In genomic region chr12:81690751-81691150, GRCm38 (mm10) we compare ENCODE assay signal across 13 mouse cellular contexts. TPM values are rescaled to one million over a fixed set of nuclear protein-coding genes. Genes with fewer than 3 reads are reported as not detected.
DNase-seq lines count a peak whose midpoint lies in the region; ATAC-seq and TF ChIP-seq lines count a peak whose summit lies in the region.
"Had no signal": no experiment of that assay in that cellular context is flagged by ENCODE, and none has a peak within 500 bp of the region (broad histone marks: within the 10 kb centered on the region; RNA-seq: fewer than 3 reads in every experiment).

No protein-coding gene starts in this region.

- WGBS in heart, embryonic 10.5 days, result 65% methylated on average over 7 of the region's 7 CpGs
- 72% methylated on average over 7 of the region's 7 CpGs for WGBS in kidney, adult 2 months
- 40% methylated on average over 7 of the region's 7 CpGs for WGBS in lung, embryonic 16.5 days

- no peak for TF ChIP-seq POLR2A in kidney, adult 2 months (IDR thresholded peaks at IDR 0.05; ENCODE audit: low read depth, low read length)

- no peak for TF ChIP-seq CTCF in kidney, adult 2 months (conservative IDR thresholded peaks at IDR 0.05; ENCODE audit: insufficient read depth, insufficient read length, low read depth, low read length)

- 0 out of 2 replicates have a peak, but pooled peaks cover 9% of the 10 kb centered on the region for H3K4me1 ChIP-seq in heart, embryonic 10.5 days
- H3K4me1 ChIP-seq in kidney, adult 2 months (ENCODE audit: control insufficient read depth, insufficient read depth, low read length), result no peaks in the 10 kb centered on the region
- H3K4me1 ChIP-seq in lung, embryonic 16.5 days (replicated peaks; ENCODE audit: control insufficient read depth, insufficient read depth, low read length), result peaks cover 7% of the 10 kb centered on the region
- H3K4me1 ChIP-seq: embryonic facial prominence, embryonic 15.5 days; limb, embryonic 15.5 days had no signal

- H3K9ac ChIP-seq in lung, embryonic 16.5 days (ENCODE audit: low read length), result no peak overlapping the region
- H3K9ac ChIP-seq: embryonic facial prominence, embryonic 15.5 days; forebrain, embryonic 15.5 days; limb, embryonic 15.5 days had no signal

- peak overlapping the region; percentile 62 for H3K27ac ChIP-seq in heart, embryonic 10.5 days
- H3K27ac ChIP-seq in kidney, adult 2 months (ENCODE audit: insufficient read depth, low read depth, low read length), result no peak overlapping the region
- H3K27ac ChIP-seq in lung, embryonic 16.5 days (ENCODE audit: low read length), result peak overlapping the region; percentile 59
- H3K27ac ChIP-seq: embryonic facial prominence, embryonic 15.5 days; forebrain, embryonic 15.5 days; limb, embryonic 15.5 days had no signal

- 0 out of 2 replicates have a peak, but pooled peaks cover 4% of the 10 kb centered on the region for H3K27me3 ChIP-seq in heart, embryonic 10.5 days (ENCODE audit: insufficient read depth, poor library complexity, severe bottlenecking)
- no peaks in the 10 kb centered on the region for H3K27me3 ChIP-seq in kidney, adult 2 months (replicated peaks; ENCODE audit: control insufficient read depth, insufficient read depth, low read length)
- no peaks in the 10 kb centered on the region for H3K27me3 ChIP-seq in lung, embryonic 16.5 days (ENCODE audit: control insufficient read depth, insufficient read depth, low read depth, low read length)
- H3K27me3 ChIP-seq: embryonic facial prominence, embryonic 15.5 days; forebrain, embryonic 15.5 days; limb, embryonic 15.5 days had no signal

- H3K36me3 ChIP-seq in heart, embryonic 10.5 days, result no peaks in the 10 kb centered on the region
- no peaks in the 10 kb centered on the region for H3K36me3 ChIP-seq in kidney, adult 2 months (ENCODE audit: control insufficient read depth, insufficient read depth, low read length)
- no peaks in the 10 kb centered on the region for H3K36me3 ChIP-seq in lung, embryonic 16.5 days (ENCODE audit: control insufficient read depth, insufficient read depth, low read length)
- H3K36me3 ChIP-seq: embryonic facial prominence, embryonic 15.5 days; forebrain, embryonic 15.5 days; limb, embryonic 15.5 days had no signal

- ATAC-seq in lung, embryonic 16.5 days (ENCODE audit: low read depth), result peak; percentile 47
- no peak for ATAC-seq in megakaryocyte progenitor cell, adult 5-6 weeks (replicated peaks; ENCODE audit: poor library complexity)
- ATAC-seq: forebrain, embryonic 15.5 days had no signal

- peak; percentile 20 for DNase-seq in adrenal gland, adult 8-10 months
- no peak for DNase-seq in adrenal gland, postnatal 25 days
- no peak for DNase-seq in heart, embryonic 10.5 days (ENCODE audit: low spot score)
- DNase-seq in kidney, adult 2 months, result peak; percentile 54
- no peak for DNase-seq in right cerebral cortex, postnatal 4 days
- DNase-seq in right cerebral cortex, postnatal 14 days, result no peak
- DNase-seq: cerebellum, postnatal 25 days; gastrocnemius, postnatal 36 days had no signal

- no peak overlapping the region for H3K4me3 ChIP-seq in heart, embryonic 10.5 days
- H3K4me3 ChIP-seq in kidney, adult 2 months (ENCODE audit: insufficient read depth, low read depth, low read length), result no peak overlapping the region
- no peak overlapping the region for H3K4me3 ChIP-seq in lung, embryonic 16.5 days (ENCODE audit: low read length)
- H3K4me3 ChIP-seq: embryonic facial prominence, embryonic 15.5 days; forebrain, embryonic 15.5 days; limb, embryonic 15.5 days had no signal

- no peak overlapping the region for H3K4me2 ChIP-seq in lung, embryonic 16.5 days (ENCODE audit: low read depth, low read length)
- H3K4me2 ChIP-seq: embryonic facial prominence, embryonic 15.5 days; forebrain, embryonic 15.5 days; limb, embryonic 15.5 days had no signal

- no peaks in the 10 kb centered on the region for H3K9me3 ChIP-seq in heart, embryonic 10.5 days
- no peaks in the 10 kb centered on the region for H3K9me3 ChIP-seq in lung, embryonic 16.5 days (ENCODE audit: control insufficient read depth, low read length)
- H3K9me3 ChIP-seq: embryonic facial prominence, embryonic 15.5 days; forebrain, embryonic 15.5 days; limb, embryonic 15.5 days had no signal

RNA-seq across cellular contexts. Expression of gene Ttc9, which starts 59.7 kb away (rescaled TPM):
- 1 to 10 TPM; 3.3 to 4.7 (median 4.3) TPM for total RNA-seq in adrenal gland, adult 8-10 months (2022)
- total RNA-seq in adrenal gland, postnatal 25 days (2021), result 3.1 and 4.3 TPM in 2 replicates
- 2.0 and 2.2 TPM in 2 replicates for polyA plus RNA-seq in heart, embryonic 10.5 days (2016; fragmentation: Nextera tagmentation; extraction: Ambion mirVana)
- 0.73 and 0.97 TPM in 2 replicates for polyA plus RNA-seq in kidney, adult 2 months (2012; rRNA removed)
- polyA plus RNA-seq in lung, embryonic 16.5 days (2015; fragmentation: Nextera tagmentation; extraction: Ambion mirVana), result 4.9 and 6.5 TPM in 2 replicates
- not detected in 2 replicates for total RNA-seq in megakaryocyte progenitor cell, adult 5-6 weeks (2015)
- not detected in 2 replicates for total RNA-seq in megakaryocyte progenitor cell, adult 5-6 weeks (2017)

Comparison
In these comparisons a context has a peak if more than half of its experiments do, and no peak if none do; other contexts are left out.
1. DNase-seq: peak in adrenal gland, adult 8-10 months (single experiment) and kidney, adult 2 months (single experiment); none in adrenal gland, postnatal 25 days (single experiment), heart, embryonic 10.5 days (single experiment), right cerebral cortex, postnatal 4 days (single experiment) and right cerebral cortex, postnatal 14 days (single experiment).